Mouse (Mus musculus): ENCODE data around the gene Hs2st1. TPM values are rescaled to one million over a fixed set of nuclear protein-coding genes. Genes with fewer than 3 reads are reported as not detected.

The Hs2st1 gene
- total RNA-seq, 1 experiment from 2014 or later: 18.3 TPM

- no peak for DNase-seq
Measured at GRCm38 (mm10) chr3:144507885-144508284, 62.1 kb downstream of the Hs2st1 start.

DNA sequence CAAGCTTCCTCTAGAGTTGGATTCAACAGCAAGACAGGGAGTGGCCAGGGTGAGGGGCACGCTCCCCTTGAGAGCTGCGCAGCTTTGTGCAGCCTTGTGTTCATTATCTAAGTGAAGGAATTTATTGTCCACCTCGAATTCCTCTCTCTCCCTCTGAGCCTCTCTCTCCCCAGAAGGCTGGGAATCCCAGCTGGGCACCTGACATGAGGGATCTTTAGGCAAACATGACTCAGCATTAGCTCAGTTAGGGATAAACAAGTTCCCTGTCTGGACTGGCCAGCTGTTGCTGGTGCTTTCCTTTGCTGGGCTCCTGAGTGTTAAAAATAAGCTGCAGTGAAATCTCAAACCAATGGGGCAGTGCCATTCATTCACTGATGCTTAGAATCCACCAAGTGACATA lies 63.8 kb downstream of the Hs2st1 start:
- peak; percentile 31 for DNase-seq

DNA sequence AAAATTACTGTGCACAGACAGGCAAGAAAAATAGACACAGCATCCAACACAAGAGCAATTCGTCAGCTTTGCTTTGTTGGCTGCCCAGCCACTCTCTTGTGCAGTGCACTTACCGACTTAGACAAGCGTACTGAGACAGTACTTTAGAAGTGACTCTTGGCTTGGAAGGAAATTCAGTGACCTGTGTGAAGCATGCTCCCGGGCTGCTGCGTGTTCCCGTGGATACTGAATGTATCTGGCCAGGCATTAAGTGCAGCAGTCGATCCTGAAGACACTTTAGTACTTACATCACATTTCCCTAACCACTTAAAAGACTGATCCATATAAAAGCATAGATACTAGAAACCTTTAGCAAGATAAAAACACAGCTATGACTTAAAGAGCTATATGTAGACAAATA lies 68.1 kb downstream of the Hs2st1 start:
- DNase-seq: no peak

DNA sequence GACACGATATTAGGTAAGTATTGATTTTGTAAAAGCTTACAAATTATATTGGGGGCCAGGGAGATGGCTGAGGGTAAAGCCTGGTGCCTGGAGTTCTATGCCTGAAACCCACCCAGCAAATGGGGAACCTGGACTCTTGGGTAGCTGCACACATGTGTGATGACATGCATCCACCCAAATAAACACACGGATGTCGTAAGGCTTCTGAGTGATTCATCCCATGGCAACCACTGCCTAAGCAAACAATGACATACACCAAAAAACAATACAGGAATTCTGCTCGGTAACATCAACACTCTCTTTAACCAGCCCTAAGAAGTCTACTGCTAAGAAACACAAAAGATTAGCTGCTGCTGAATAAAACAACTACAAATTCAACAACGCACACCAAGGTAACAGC lies 73.2 kb downstream of the Hs2st1 start:
- DNase-seq: no peak

GRCm38 (mm10) chr3:144494838-144495237 lies 75.1 kb downstream of the Hs2st1 start:
- DNase-seq: no peak

- DNase-seq: no peak
Measured at GRCm38 (mm10) chr3:144488787-144489186, 81.2 kb downstream of the Hs2st1 start.

DNA sequence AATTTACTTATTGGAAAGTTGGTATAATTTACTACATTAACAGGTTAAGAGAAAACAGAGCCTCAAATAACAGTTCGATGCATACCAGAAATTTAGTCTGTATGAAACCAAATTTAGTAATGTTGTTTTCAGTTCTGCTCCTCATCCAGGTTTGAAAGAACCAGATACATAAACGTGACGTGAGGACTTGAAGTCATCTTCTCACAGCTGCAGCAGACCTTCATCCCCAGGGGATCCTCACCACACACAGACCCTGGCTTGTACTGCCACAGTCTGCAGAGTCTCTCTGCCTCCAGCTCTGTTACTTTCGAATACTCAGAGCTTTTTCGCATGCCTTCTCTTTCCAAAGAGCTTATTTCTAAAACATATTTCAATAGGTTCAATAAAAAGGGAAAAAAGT lies 89.4 kb downstream of the Hs2st1 start:
- DNase-seq: no peak

- DNase-seq: no peak
Measured at GRCm38 (mm10) chr3:144478427-144478794, 91.6 kb downstream of the Hs2st1 start.

- no peak for DNase-seq
Measured at GRCm38 (mm10) chr3:144477707-144478426, 92.1 kb downstream of the Hs2st1 start.

- DNase-seq: no peak
Measured at GRCm38 (mm10) chr3:144475891-144476290, 94.1 kb downstream of the Hs2st1 start.

DNA sequence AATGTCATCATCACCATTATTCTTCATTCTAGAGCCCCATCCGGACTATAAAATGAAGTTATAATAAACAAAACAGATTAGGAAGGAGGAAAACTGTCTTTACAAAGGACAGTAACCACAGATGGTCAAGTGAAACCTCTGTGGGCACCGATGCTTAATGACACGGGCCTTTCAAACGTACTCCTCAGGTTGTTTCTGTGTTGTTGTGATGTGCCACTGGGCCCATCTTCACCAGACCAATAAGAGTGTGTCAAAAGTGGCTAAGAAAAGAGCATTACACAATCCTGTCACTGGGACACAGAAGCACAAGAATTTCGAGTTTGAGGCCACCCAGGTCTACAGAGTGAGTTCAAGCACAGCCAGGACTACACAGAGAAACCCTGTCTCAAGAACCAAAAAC lies 95.3 kb downstream of the Hs2st1 start:
- DNase-seq: no peak

DNA sequence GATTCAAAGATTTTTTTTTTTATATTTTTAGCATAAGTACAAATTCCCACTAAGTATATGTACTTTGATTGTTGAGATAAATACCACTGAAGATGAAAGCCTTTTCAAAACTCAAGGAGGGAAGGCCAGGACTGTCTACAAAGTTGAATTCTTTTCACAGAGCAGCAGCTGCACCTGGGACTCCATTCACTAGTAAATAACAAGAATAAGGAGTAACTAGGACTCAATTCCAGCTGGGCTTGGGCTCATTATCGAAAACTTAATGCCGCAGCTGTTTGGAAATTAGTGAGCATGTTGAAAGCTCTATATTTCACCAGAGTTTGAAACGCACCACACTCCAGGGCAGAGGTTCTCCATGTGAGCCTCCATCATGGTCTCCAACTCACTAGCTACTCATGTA lies 98.0 kb downstream of the Hs2st1 start:
- DNase-seq: no peak

GRCm38 (mm10) chr3:144470901-144471300 lies 99.1 kb downstream of the Hs2st1 start:
- DNase-seq: no peak

DNA sequence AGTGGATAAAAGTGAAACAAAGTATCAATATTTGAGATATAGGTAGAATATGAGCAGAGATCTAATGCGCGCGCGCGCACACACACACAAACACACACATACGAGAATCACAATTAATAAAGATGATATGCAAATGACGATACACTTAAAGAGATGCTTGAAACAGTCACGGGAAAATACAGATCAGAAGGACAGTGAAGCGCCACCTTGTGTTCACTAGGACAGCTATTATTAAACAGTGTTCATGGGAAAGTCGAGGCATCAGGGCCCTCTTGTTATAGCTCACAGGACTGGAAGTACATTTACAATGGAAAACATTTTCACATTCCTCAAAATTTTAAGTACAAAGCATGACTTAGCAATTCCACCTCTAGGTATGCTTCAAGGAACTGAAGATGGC lies 102.5 kb downstream of the Hs2st1 start:
- no peak for DNase-seq

GRCm38 (mm10) chr3:144466108-144466678 lies 103.8 kb downstream of the Hs2st1 start:
- DNase-seq: no peak

- no peak for DNase-seq
Measured at GRCm38 (mm10) chr3:144462679-144463078, 107.3 kb downstream of the Hs2st1 start.

DNA sequence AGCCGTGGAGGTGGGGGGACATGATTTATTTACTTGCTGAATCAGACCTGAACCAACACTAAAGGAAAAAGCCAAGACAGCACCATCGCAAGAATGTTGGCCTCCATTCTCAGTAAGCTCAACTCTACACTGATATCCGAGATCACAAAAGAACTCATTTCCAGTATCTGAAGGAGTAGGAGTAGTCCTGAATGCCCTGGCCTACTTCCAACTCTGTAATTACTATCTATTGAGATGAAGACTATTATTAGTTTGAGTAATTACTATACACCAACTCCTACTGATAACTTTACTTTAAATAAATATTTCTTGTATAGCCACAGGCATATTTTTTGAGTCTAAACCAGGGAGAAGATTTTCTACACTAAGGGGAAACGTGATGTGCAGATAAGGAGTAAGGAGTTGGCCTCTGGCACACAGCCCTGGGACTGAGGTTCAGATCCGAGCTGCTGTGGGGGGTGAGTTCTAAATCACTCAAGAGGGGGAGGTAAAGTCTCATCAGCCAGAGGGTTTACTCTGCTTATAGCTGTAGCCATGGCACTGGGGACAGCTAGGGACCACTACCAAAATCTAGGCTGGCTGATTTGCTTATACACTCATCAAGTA lies 109.7 kb downstream of the Hs2st1 start:
- no peak for DNase-seq

- no peak for DNase-seq
Measured at GRCm38 (mm10) chr3:144459285-144459697, 110.7 kb downstream of the Hs2st1 start.

DNA sequence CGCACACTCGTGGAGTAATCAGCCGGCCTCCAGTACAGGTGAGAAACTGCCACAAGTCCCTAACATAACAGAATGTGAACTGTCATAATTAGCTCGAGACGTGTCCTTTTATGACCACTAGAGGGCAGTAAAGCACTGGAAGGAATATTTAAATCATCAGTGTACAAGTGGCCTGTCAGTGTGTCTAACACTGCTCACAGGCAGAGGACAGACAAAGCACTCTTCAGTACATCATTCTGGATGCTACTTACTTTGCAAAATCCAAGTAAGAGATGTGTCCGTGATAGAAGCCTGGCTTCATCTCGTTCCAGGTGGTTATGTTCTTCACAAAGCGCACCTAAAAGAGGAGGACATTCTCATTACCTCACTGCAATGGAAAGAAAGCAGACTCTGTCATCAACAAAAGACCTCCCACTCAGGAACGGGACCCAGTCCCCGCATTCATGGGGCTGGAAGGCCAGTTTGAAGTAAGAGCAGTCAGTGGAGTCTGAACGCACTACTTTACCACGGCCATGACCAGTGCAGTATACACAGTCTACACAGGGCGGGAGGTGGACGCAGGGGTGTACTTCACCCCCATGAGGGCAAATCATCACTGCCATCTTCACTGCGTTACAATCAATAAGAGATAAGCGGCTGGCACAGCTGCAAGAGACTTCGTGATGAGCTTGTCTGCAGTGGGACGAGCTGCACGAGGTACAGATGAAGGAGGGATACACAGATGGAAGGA lies 116.1 kb downstream of the Hs2st1 start:
- DNase-seq: peak; percentile 45

GRCm38 (mm10) chr3:144448977-144449376 lies 121.0 kb downstream of the Hs2st1 start:
- peak; percentile 68 for DNase-seq

- no peak for DNase-seq
Measured at GRCm38 (mm10) chr3:144447917-144448316, 122.1 kb downstream of the Hs2st1 start.

GRCm38 (mm10) chr3:144446081-144446634 lies 123.8 kb downstream of the Hs2st1 start:
- DNase-seq: no peak

GRCm38 (mm10) chr3:144437871-144438398 lies 132.0 kb downstream of the Hs2st1 start:
- no peak for DNase-seq
